Mouse (Mus musculus) kidney, adult 2 months (tissue): Measurements from ENCODE around the gene Itpk1.

Source experiments
- CTCF ChIP-seq: fragments of 200-500 bp; conservative IDR thresholded peaks from 2 replicates; pipeline ENCODE4 v1.5.1; 2011; ENCODE audit warnings: low read depth, mild to moderate bottlenecking, control low read depth, low read length, moderate library complexity, mixed read lengths; ENCODE audit not compliant: insufficient read depth, insufficient read length
- POLR2A ChIP-seq: fragments of 200-500 bp; IDR thresholded peaks from one replicate; pipeline ENCODE4 v1.6.1; 2011; ENCODE audit warnings: low read depth, low read length, control low read depth

GRCm38 (mm10) chr12:102619908-102620307, 84.8 kb downstream of the Itpk1 start:
- TF ChIP-seq CTCF (no peak), POLR2A (no peak)
